Mouse (Mus musculus) MEL (cell line): ENCODE measurements around the gene Cdcp1.

Experiments
- CHD1 ChIP-seq: IDR thresholded peaks from 2 replicates; pipeline ENCODE4 v1.6.1; 2012; ENCODE audit warnings: low read depth, mild to moderate bottlenecking, inconsistent platforms, low read length, improper control_type of control experiment
- CTCF ChIP-seq, 3 experiments: IDR thresholded peaks in 2 of 3; conservative IDR thresholded peaks in 1 of 3; 2 replicates each; pipeline ENCODE4 v1.5.1; 2011 to 2012; ENCODE audit warnings: low read length in 3 of 3, low read depth in 2 of 3, mild to moderate bottlenecking in 2 of 3, improper control_type of control experiment in 1 of 3, inconsistent platforms in 1 of 3, mixed read lengths in 1 of 3, moderate library complexity in 1 of 3; ENCODE audit not compliant: control insufficient read depth in 1 of 3, insufficient read depth in 1 of 3, poor library complexity in 1 of 3, severe bottlenecking in 1 of 3
- ELF1 ChIP-seq: IDR thresholded peaks from 2 replicates; pipeline ENCODE4 v1.6.1; 2014; ENCODE audit warnings: low read depth, mild to moderate bottlenecking, inconsistent platforms, low read length, improper control_type of control experiment, moderate library complexity
- GATA1 ChIP-seq: IDR thresholded peaks from 2 replicates; pipeline ENCODE4 v1.6.1; 2011; ENCODE audit warnings: low read depth, low read length, improper control_type of control experiment
- MAZ ChIP-seq: IDR thresholded peaks from 2 replicates; pipeline ENCODE4 v1.6.1; 2012; ENCODE audit warnings: low read depth, mild to moderate bottlenecking, inconsistent platforms, low read length, improper control_type of control experiment
- NRF1 ChIP-seq: IDR thresholded peaks from 2 replicates; pipeline ENCODE4 v1.6.1; 2014; ENCODE audit warnings: low read depth, mild to moderate bottlenecking, inconsistent platforms, low read length, improper control_type of control experiment, moderate library complexity; ENCODE audit not compliant: poor library complexity, insufficient read depth, severe bottlenecking
- POLR2A ChIP-seq, 2 experiments: IDR thresholded peaks; 2 replicates each; pipeline ENCODE4 v1.6.1; 2011 to 2012; ENCODE audit warnings: low read length in 2 of 2, mild to moderate bottlenecking in 2 of 2, control low read depth in 1 of 2, improper control_type of control experiment in 1 of 2, low read depth in 1 of 2, moderate library complexity in 1 of 2; ENCODE audit not compliant: control insufficient read depth in 1 of 2, insufficient read depth in 1 of 2, poor library complexity in 1 of 2
- TBP ChIP-seq: IDR thresholded peaks from 2 replicates; pipeline ENCODE4 v1.8.0; 2011; ENCODE audit warnings: low read depth, low read length, improper control_type of control experiment
- TCF12 ChIP-seq: IDR thresholded peaks from 2 replicates; pipeline ENCODE4 v1.6.1; 2014; ENCODE audit warnings: low read depth, mild to moderate bottlenecking, inconsistent platforms, low read length, improper control_type of control experiment, moderate library complexity
- ZC3H11A ChIP-seq: IDR thresholded peaks from 2 replicates; pipeline ENCODE4 v1.6.1; 2012; ENCODE audit warnings: low read depth, mild to moderate bottlenecking, inconsistent platforms, low read length, improper control_type of control experiment
- ZKSCAN1 ChIP-seq: IDR thresholded peaks from 2 replicates; pipeline ENCODE4 v1.6.1; 2012; ENCODE audit warnings: low read depth, mild to moderate bottlenecking, inconsistent platforms, low read length, improper control_type of control experiment, moderate library complexity

- TF ChIP-seq ZC3H11A (no peak), CTCF (IDR thresholded peaks at IDR 0.05 in 2 of 3, conservative IDR thresholded peaks at IDR 0.05 in 1 of 3; ENCODE audit: control insufficient read depth in 1 of 3, insufficient read depth in 1 of 3, low read depth in 2 of 3, low read length in 3 of 3, poor library complexity in 1 of 3, severe bottlenecking in 1 of 3) (no peak), TCF12 (0 out of 2 replicates have a peak, but pooled peaks have one; percentile 14), ELF1 (no peak), TBP (peak; percentile 40; the same call in 1 of the 2 replicates), POLR2A (IDR thresholded peaks at IDR 0.05; ENCODE audit: control insufficient read depth in 1 of 2, insufficient read depth in 1 of 2, low read depth in 1 of 2, low read length in 2 of 2, poor library complexity in 1 of 2) (peak; percentile 54 to 70; a peak in 3 of 4 replicates), NRF1 (no peak), GATA1 (no peak), MAZ (no peak; the same call in 1 of the 2 replicates), ZKSCAN1 (no peak), CHD1 (no peak)
Measured at GRCm38 (mm10) chr9:123260611-123261021, 44.8 kb upstream of the Cdcp1 start, which contains the start of gene Tmem158.
